Mouse (Mus musculus): ENCODE measurements around the gene Best1. TPM values are rescaled to one million over a fixed set of nuclear protein-coding genes. Genes with fewer than 3 reads are reported as not detected.

Best1 gene
- polyA plus RNA-seq, 1 experiment from 2014 or later = 0.42 TPM

DNA sequence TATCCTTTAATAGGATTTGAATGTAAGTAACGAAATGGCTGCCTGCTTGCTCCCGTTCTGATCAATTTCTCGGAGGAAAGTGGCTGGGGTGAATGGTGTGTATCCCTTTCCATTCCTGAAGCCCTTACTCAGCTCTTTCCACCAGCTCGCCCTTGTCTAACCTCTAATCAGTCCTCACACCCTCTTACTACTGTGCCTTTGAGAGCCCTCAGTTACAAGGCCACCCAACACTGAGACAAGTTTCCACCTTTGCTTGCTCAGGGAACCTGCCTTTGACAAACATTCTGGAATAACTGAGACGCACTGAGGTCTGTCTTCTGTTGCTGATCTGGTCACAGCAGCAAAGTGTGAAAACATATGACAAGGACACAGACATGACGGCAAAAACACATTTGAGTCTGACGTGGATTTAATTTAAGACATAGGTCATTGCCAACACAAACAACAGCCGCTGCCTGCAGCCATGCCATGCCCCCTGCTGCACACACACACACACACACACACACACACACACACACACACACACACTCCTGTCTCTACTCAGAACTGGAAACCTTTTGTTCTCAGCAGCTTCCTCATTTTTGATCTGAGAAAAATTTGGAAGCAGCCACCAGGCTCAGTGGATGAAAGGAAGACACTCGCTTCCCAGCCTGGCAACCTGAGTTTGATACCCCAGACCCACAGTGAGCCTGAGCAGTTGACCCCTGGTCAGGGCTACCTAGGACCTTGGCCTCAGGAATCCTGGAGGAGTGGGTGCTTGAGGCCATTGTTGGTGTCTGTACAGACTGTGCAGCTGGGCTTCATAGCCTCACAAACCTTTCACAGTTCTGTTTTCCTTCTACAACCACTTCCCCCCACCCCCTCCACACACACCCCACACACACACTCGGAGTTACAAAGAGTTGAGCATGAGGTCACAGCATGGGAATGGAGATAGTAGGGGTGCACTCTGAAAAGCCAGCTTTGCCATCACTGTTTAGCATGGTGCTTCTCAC lies 58.6 kb downstream of the Best1 start:
- WGBS = 56% methylated on average over 10 of the region's 10 CpGs
- H3K9ac ChIP-seq (ENCODE audit: low read depth, low read length) = no peak overlapping the region
- no peak overlapping the region for H3K4me3 ChIP-seq (ENCODE audit: low read length)
- no peaks in the 10 kb centered on the region for H3K36me3 ChIP-seq (ENCODE audit: control insufficient read depth, insufficient read depth, low read length)
- H3K4me1 ChIP-seq (ENCODE audit: control insufficient read depth, insufficient read depth, low read length) = peaks cover 6% of the 10 kb centered on the region; the same call in 1 of the 2 replicates
- H3K4me2 ChIP-seq (ENCODE audit: low read depth, low read length) = no peak overlapping the region
- no peaks in the 10 kb centered on the region for H3K9me3 ChIP-seq (ENCODE audit: control insufficient read depth, low read length)
- ATAC-seq = peak; percentile 43; the same call in 1 of the 2 replicates
- H3K27ac ChIP-seq (ENCODE audit: low read length) = no peak overlapping the region
- H3K27me3 ChIP-seq (replicated peaks; ENCODE audit: control insufficient read depth, insufficient read depth, low read length) = no peaks in the 10 kb centered on the region

DNA sequence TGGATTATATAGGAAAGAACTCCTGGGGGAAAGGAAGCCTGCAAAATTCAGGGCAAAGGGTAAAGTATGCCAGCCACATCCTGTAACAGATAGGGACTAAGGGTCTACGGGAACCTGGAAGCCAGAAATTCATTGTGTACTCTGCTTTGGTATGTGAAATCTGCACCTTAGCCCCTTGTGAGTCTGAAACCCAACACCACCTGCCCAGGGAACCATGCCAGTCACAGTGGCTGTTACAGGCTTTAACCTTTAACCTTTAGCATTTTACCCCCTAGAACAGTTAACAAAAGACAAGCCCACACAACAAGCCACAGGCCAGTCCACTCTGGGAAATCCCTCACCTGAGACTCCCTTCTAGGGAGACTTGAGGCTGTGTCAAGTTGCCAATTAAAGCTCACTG lies 59.6 kb downstream of the Best1 start:
- no peak overlapping the region for H3K9ac ChIP-seq (ENCODE audit: low read depth, low read length)
- no peaks in the 10 kb centered on the region for H3K36me3 ChIP-seq (ENCODE audit: control insufficient read depth, insufficient read depth, low read length)
- H3K27me3 ChIP-seq (replicated peaks; ENCODE audit: control insufficient read depth, insufficient read depth, low read length) = no peaks in the 10 kb centered on the region
- H3K4me1 ChIP-seq (ENCODE audit: control insufficient read depth, insufficient read depth, low read length) = peaks cover 6% of the 10 kb centered on the region; the same call in 1 of the 2 replicates
- H3K4me3 ChIP-seq (ENCODE audit: low read length) = no peak overlapping the region
- WGBS = 28% methylated on average over 1 of the region's 1 CpGs
- ATAC-seq = no peak
- H3K9me3 ChIP-seq (ENCODE audit: control insufficient read depth, low read length) = no peaks in the 10 kb centered on the region
- no peak overlapping the region for H3K27ac ChIP-seq (ENCODE audit: low read length)
- no peak overlapping the region for H3K4me2 ChIP-seq (ENCODE audit: low read depth, low read length)

DNA sequence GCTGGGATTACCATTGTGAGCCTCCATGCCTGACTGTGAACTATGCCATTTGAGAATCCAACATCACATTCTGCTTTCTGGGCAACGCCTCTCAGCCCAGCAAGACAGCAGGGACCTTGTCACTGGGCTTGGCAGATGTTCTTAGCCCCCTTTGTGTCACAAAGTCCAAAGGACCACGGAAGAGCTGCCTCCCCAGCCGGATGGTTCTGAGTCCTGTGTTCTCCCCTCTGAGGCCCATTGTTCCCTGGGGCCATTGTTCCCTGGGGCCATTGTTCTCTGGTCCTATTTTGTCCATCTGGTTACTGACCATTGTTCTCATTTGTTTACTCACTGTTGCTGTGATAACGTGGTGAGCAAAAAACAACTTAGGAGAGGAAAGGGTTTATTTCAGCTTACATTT lies 60.5 kb downstream of the Best1 start:
- Histone ChIP-seq H3K9ac (ENCODE audit: low read depth, low read length) (no peak overlapping the region), H3K4me2 (ENCODE audit: low read depth, low read length) (no peak overlapping the region), H3K9me3 (ENCODE audit: control insufficient read depth, low read length) (no peaks in the 10 kb centered on the region), H3K27ac (ENCODE audit: low read length) (no peak overlapping the region), H3K36me3 (ENCODE audit: control insufficient read depth, insufficient read depth, low read length) (no peaks in the 10 kb centered on the region), H3K4me3 (ENCODE audit: low read length) (no peak overlapping the region), H3K27me3 (replicated peaks; ENCODE audit: control insufficient read depth, insufficient read depth, low read length) (no peaks in the 10 kb centered on the region), H3K4me1 (ENCODE audit: control insufficient read depth, insufficient read depth, low read length) (peaks cover 6% of the 10 kb centered on the region; the same call in 1 of the 2 replicates)
- no peak for ATAC-seq
- 52% methylated on average over 4 of the region's 4 CpGs for WGBS

DNA sequence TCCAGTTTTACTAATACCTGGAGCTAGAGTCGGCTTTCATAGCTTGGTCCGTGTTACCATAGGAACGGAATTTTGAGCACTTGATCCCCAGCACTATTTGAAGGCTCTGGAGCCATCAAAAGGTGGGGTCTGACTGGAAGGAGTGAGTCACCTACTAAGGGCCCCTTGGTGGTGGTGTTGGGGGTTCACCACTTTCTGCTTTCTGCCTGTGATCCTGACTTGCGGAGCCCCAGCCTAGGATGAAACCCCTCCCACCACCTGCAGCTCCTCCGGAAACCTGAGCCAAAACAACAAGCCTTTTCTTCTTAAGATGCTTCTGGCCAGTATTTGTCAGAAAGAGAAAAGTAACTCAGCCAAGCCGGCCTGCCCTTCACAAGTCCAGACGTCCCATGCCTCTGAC lies 61.6 kb downstream of the Best1 start:
- Histone ChIP-seq H3K9me3 (ENCODE audit: control insufficient read depth, low read length) (no peaks in the 10 kb centered on the region), H3K27me3 (replicated peaks; ENCODE audit: control insufficient read depth, insufficient read depth, low read length) (no peaks in the 10 kb centered on the region), H3K27ac (ENCODE audit: low read length) (no peak overlapping the region), H3K4me2 (ENCODE audit: low read depth, low read length) (no peak overlapping the region), H3K4me3 (ENCODE audit: low read length) (no peak overlapping the region), H3K36me3 (ENCODE audit: control insufficient read depth, insufficient read depth, low read length) (no peaks in the 10 kb centered on the region), H3K9ac (ENCODE audit: low read depth, low read length) (no peak overlapping the region), H3K4me1 (ENCODE audit: control insufficient read depth, insufficient read depth, low read length) (peaks cover 6% of the 10 kb centered on the region; the same call in 1 of the 2 replicates)
- ATAC-seq = no peak
- 75% methylated on average over 7 of the region's 7 CpGs for WGBS

DNA sequence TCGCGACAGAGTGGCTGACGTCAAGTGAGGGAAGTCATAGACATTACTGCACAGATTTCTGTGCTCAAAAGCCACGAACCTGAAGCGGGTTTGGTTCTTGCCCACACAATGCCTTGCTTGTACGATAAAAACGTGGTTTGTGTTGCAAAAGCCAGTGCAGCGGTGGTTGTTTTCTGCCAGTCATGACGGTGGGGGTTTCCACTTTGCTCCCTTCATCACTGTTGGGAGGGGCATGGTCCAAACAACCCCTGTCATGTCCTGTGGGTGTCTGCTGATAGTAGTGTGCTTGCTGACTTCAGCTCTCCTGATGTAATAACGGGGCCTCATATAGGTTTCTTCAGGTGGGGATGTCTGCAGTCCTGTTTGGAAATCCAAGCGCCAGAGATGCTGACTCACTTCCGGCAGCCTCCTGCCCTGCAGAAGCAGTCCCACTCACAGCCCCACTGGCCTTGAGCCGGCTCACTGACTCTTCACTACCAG lies 62.6 kb downstream of the Best1 start:
- peaks cover 6% of the 10 kb centered on the region; the same call in 1 of the 2 replicates for H3K4me1 ChIP-seq (ENCODE audit: control insufficient read depth, insufficient read depth, low read length)
- H3K4me2 ChIP-seq (ENCODE audit: low read depth, low read length) = no peak overlapping the region; the same call in 1 of the 2 replicates
- no peak overlapping the region for H3K4me3 ChIP-seq (ENCODE audit: low read length)
- no peaks in the 10 kb centered on the region for H3K27me3 ChIP-seq (replicated peaks; ENCODE audit: control insufficient read depth, insufficient read depth, low read length)
- 64% methylated on average over 13 of the region's 13 CpGs for WGBS
- peak overlapping the region; percentile 33; the same call in 1 of the 2 replicates for H3K27ac ChIP-seq (ENCODE audit: low read length)
- ATAC-seq = no peak
- H3K36me3 ChIP-seq (ENCODE audit: control insufficient read depth, insufficient read depth, low read length) = no peaks in the 10 kb centered on the region
- H3K9me3 ChIP-seq (ENCODE audit: control insufficient read depth, low read length) = no peaks in the 10 kb centered on the region
- no peak overlapping the region for H3K9ac ChIP-seq (ENCODE audit: low read depth, low read length)

DNA sequence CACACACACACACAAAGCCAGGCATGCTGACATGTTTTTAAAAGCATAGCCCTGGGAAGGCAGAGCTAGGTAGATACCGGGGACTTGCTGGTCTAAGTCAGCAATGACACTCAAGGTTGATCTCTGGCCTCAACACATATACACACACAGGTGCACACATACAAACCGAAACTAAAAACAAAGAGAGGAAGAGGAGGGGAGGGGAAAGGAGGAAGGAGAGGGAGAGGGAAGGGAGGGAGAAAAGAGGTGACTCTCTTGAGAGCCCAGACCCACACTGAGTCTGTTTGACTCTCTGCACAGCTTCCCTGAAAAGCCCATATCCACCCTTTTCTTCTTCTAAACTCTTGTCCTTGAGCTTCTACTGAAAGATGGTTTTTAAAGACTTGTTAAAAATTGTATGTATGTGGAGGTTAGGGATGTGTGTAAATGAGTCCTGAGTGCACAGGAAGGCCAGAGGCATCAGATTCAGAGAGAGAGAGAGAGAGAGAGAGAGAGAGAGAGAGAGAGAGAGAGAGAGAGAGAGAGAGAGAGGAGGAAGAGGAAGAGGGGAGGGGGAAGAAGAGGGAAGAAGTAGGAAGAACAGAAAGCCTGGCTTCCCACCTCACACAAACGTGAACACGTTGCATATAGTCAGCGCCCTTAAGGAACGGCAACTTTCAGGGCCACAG lies 63.1 kb downstream of the Best1 start:
- Histone ChIP-seq H3K27me3 (replicated peaks; ENCODE audit: control insufficient read depth, insufficient read depth, low read length) (no peaks in the 10 kb centered on the region), H3K9me3 (ENCODE audit: control insufficient read depth, low read length) (no peaks in the 10 kb centered on the region), H3K4me1 (ENCODE audit: control insufficient read depth, insufficient read depth, low read length) (peaks cover 6% of the 10 kb centered on the region; the same call in 1 of the 2 replicates), H3K36me3 (ENCODE audit: control insufficient read depth, insufficient read depth, low read length) (no peaks in the 10 kb centered on the region), H3K4me3 (ENCODE audit: low read length) (no peak overlapping the region), H3K9ac (ENCODE audit: low read depth, low read length) (no peak overlapping the region), H3K4me2 (ENCODE audit: low read depth, low read length) (no peak overlapping the region), H3K27ac (ENCODE audit: low read length) (peak overlapping the region; percentile 33; the same call in 1 of the 2 replicates)
- 66% methylated on average over 6 of the region's 6 CpGs for WGBS
- no peak for ATAC-seq

DNA sequence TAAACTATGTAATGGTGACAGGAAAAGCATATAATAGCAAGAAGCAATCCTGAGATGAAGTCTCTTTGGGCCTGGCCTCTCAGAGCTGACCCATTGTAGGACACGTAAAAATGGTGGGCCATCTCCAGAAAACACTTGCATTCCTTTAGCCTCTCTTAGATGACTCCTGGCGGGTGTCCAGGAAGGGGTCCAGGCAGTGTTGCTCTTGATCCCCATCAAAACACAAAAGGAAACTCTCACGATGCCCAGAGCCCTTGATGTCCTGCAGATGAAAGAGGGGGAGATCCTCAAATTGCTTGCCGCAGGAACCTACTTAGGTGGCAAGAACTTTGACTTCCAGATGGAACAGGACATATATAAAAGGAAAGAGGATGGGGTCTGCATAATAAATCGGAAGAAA lies 64.0 kb downstream of the Best1 start:
- WGBS = 65% methylated on average over 5 of the region's 5 CpGs
- H3K36me3 ChIP-seq (ENCODE audit: control insufficient read depth, insufficient read depth, low read length) = no peaks in the 10 kb centered on the region
- peaks cover 6% of the 10 kb centered on the region; the same call in 1 of the 2 replicates for H3K4me1 ChIP-seq (ENCODE audit: control insufficient read depth, insufficient read depth, low read length)
- no peak overlapping the region for H3K4me3 ChIP-seq (ENCODE audit: low read length)
- no peak overlapping the region for H3K4me2 ChIP-seq (ENCODE audit: low read depth, low read length)
- H3K9ac ChIP-seq (ENCODE audit: low read depth, low read length) = no peak overlapping the region
- H3K9me3 ChIP-seq (ENCODE audit: control insufficient read depth, low read length) = no peaks in the 10 kb centered on the region
- no peak for ATAC-seq
- no peaks in the 10 kb centered on the region for H3K27me3 ChIP-seq (replicated peaks; ENCODE audit: control insufficient read depth, insufficient read depth, low read length)
- H3K27ac ChIP-seq (ENCODE audit: low read length) = no peak overlapping the region

DNA sequence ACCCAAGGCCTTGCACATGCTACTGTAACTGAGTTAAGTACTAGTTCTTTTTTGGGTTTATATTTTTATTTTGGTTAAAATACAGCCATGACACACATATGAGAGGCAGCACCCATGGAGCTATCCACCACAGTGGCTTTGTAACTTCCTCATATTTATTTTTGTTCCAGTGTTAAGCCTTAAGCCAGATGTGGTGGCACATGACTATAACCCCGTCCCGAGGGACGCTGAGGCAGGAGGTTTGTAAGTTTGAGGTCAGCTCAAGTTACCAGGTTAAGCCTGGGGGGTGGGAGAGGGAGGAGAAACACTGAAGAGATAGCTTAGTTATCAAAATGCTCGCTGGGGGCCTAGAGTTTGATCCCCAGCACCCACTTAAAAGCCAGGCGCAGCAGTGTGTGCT lies 64.9 kb downstream of the Best1 start:
- WGBS = 74% methylated on average over 5 of the region's 5 CpGs
- no peaks in the 10 kb centered on the region for H3K9me3 ChIP-seq (ENCODE audit: control insufficient read depth, low read length)
- H3K27me3 ChIP-seq (replicated peaks; ENCODE audit: control insufficient read depth, insufficient read depth, low read length) = no peaks in the 10 kb centered on the region
- no peak for ATAC-seq
- H3K4me3 ChIP-seq (ENCODE audit: low read length) = no peak overlapping the region
- no peak overlapping the region for H3K27ac ChIP-seq (ENCODE audit: low read length)
- no peak overlapping the region for H3K9ac ChIP-seq (ENCODE audit: low read depth, low read length)
- H3K4me1 ChIP-seq (ENCODE audit: control insufficient read depth, insufficient read depth, low read length) = peaks cover 6% of the 10 kb centered on the region; the same call in 1 of the 2 replicates
- H3K36me3 ChIP-seq (ENCODE audit: control insufficient read depth, insufficient read depth, low read length) = no peaks in the 10 kb centered on the region
- H3K4me2 ChIP-seq (ENCODE audit: low read depth, low read length) = no peak overlapping the region

Measured in intestine, embryonic 16.5 days (tissue).